Mouse (Mus musculus) lung, embryonic 14.5 days (tissue): Measurements from ENCODE around the gene Gsap. TPM values are rescaled to one million over a fixed set of nuclear protein-coding genes. Genes with fewer than 3 reads are reported as not detected.

Experiments used
- ATAC-seq: fragments of 200-750 bp; cut with Nextera tagmentation; 2 replicates; pipeline ENCODE4 v1.8.0; 2017; ENCODE audit warnings: mild to moderate bottlenecking, moderate TSS enrichment, moderate library complexity; ENCODE audit not compliant: insufficient read depth
- DNase-seq: peaks from one replicate; pipeline ENCODE4 v3.0.0-alpha.2; 2015
- H3K27ac ChIP-seq: fragments of 300-500 bp; sonication (generic); 2 replicates; pipeline ENCODE4 v1.5.1; 2014; ENCODE audit warnings: low read depth, mild to moderate bottlenecking, moderate library complexity
- H3K27me3 ChIP-seq: fragments of 300-500 bp; sonication (generic); 2 replicates; pipeline ENCODE4 v1.6.1; 2014; ENCODE audit warnings: low read length, control low read depth; ENCODE audit not compliant: insufficient read depth
- H3K36me3 ChIP-seq: fragments of 300-500 bp; sonication (generic); 2 replicates; pipeline ENCODE4 v1.6.1; 2014; ENCODE audit warnings: control low read depth; ENCODE audit not compliant: insufficient read depth
- H3K4me1 ChIP-seq: fragments of 300-500 bp; sonication (generic); 2 replicates; pipeline ENCODE4 v1.6.1; 2014; ENCODE audit warnings: antibody characterized with exemption, control low read depth; ENCODE audit not compliant: insufficient read depth
- H3K4me2 ChIP-seq: fragments of 300-500 bp; sonication (generic); 2 replicates; pipeline ENCODE4 v1.6.1; 2014; ENCODE audit warnings: mild to moderate bottlenecking
- H3K4me3 ChIP-seq: fragments of 300-500 bp; sonication (generic); 2 replicates; pipeline ENCODE4 v1.5.1; 2014; ENCODE audit warnings: low read depth, low read length
- H3K9ac ChIP-seq: fragments of 300-500 bp; sonication (generic); 2 replicates; pipeline ENCODE4 v1.6.1; 2014
- H3K9me3 ChIP-seq: fragments of 300-500 bp; sonication (generic); 2 replicates; pipeline ENCODE4 v1.6.1; 2016; ENCODE audit warnings: low read depth, low read length, control low read depth
- CTCF ChIP-seq: IDR thresholded peaks from 2 replicates; pipeline ENCODE4 v1.5.1; 2016; ENCODE audit warnings: antibody characterized with exemption, low read depth
- WGBS: fragments of 180-500 bp; shearing (Covaris S2); extraction: QIAGEN DNeasy Blood & Tissue Kit; methylation state at CpG from one replicate; pipeline ENCODE4 v1.1.7; 2014; 5-methylcytosine and 5-hydroxymethylcytosine counted together
- polyA plus RNA-seq: library from polyadenylated mRNA; unstranded; fragments of >200 nt; fragmentation: Nextera tagmentation; extraction: Ambion mirVana; gene quantifications from 2 replicates; pipeline ENCODE4 v1.2.1, GENCODE M21; 2014

Gene Gsap
- polyA plus RNA-seq, 1 experiment from 2014 or later: 2.0 TPM

DNA sequence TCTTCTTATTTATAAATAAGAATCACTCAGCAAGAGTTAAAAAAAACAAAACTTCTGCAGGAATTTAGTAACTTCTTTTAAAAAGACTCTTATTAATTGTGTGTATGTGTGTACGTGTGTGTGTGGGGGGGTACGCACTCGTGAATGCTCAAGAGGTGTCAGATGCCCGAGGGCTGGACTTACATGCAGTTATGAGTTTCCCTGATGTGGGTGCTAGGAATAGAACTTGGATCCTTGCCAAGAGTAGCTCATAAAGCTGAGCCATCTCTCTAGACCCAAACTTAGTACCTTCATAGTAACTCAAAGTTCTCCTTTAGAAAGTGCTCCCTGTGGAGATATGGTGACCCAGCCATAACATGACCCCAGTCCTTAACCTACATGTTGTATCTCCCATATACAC lies 20.0 kb downstream of the Gsap start:
- Histone ChIP-seq H3K27me3 (no peaks in the 10 kb centered on the region), H3K9me3 (no peaks in the 10 kb centered on the region), H3K4me3 (no peak overlapping the region), H3K36me3 (no peaks in the 10 kb centered on the region), H3K9ac (no peak overlapping the region), H3K27ac (no peak overlapping the region), H3K4me2 (no peak overlapping the region), H3K4me1 (no peaks in the 10 kb centered on the region)
- no peak for ATAC-seq
- no peak for TF ChIP-seq CTCF
- DNase-seq: no peak
- 53% methylated on average over 4 of the region's 4 CpGs for WGBS

DNA sequence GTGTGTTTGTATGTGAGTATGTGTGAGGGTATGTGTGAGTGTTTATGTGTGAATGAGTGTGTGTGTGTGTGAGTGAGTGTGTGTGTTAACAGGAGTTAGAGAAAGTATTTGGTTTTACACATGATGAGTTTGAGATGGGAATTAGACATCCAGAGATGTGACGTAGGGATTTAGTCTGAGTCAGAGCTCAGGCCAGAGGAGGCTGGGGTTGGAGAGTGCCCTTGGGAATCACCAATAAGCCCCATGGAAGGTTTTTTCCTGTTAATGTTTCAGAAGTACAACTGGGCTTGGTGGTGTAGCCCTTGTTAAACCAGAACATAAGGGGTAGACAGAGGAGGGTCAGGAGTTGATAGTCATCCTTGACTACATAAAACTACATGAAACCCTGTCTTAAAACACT lies 25.4 kb downstream of the Gsap start:
- TF ChIP-seq CTCF: no peak

DNA sequence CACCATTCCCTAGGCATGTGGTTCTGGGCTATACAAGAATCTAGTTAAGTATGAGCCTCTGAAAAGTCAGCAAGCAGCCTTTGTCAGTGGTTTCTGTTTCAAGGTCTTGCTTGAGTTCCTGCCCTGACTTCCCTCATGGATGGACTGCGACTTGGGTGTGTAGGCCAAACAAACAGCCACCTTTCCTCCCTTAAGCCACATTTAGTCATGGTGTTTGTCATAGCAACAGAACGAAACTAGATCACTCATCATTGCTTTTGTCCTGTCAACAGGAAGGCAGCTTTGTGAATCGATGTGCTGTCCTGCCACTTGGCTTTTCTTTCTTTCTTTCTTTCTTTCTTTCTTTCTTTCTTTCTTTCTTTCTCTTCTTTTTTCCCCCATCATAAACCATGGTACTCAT lies 26.9 kb downstream of the Gsap start:
- H3K4me1 ChIP-seq: no peaks in the 10 kb centered on the region
- H3K9ac ChIP-seq: no peak overlapping the region
- no peaks in the 10 kb centered on the region for H3K36me3 ChIP-seq
- 80% methylated on average over 3 of the region's 3 CpGs for WGBS
- H3K27ac ChIP-seq: no peak overlapping the region
- ATAC-seq: no peak
- no peaks in the 10 kb centered on the region for H3K9me3 ChIP-seq
- no peak overlapping the region for H3K4me2 ChIP-seq
- TF ChIP-seq CTCF: no peak
- no peaks in the 10 kb centered on the region for H3K27me3 ChIP-seq
- no peak for DNase-seq
- no peak overlapping the region for H3K4me3 ChIP-seq

More for the DNA sequence above, 25.4 kb downstream of the Gsap start:
- DNase-seq: no peak
- Histone ChIP-seq H3K9ac (no peak overlapping the region), H3K27me3 (no peaks in the 10 kb centered on the region), H3K36me3 (no peaks in the 10 kb centered on the region), H3K4me2 (no peak overlapping the region), H3K9me3 (no peaks in the 10 kb centered on the region), H3K4me3 (no peak overlapping the region), H3K27ac (no peak overlapping the region), H3K4me1 (no peaks in the 10 kb centered on the region)
- no peak for ATAC-seq
- WGBS: 72% methylated on average over 1 of the region's 1 CpGs

DNA sequence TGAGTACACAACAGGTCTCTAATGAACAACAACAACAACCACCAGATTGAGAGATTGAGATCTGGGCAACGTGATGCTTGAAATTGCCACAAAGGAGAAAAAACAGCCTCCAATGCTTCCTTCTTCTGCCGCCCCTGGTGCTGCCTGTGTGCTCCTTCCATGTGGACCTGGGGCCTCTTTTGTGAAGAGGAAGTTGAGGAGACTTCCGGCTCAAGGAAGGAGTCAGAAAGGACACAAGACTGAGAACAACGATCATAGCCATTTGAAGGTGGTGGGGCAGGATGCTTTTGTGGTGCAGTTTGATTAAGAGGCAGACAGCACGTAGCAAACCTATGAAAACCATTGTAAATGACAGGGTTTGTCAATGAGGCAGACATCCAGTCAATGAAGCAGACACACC lies 27.7 kb downstream of the Gsap start:
- Histone ChIP-seq H3K27ac (no peak overlapping the region), H3K36me3 (no peaks in the 10 kb centered on the region), H3K9me3 (no peaks in the 10 kb centered on the region), H3K9ac (no peak overlapping the region), H3K27me3 (no peaks in the 10 kb centered on the region), H3K4me2 (no peak overlapping the region), H3K4me3 (no peak overlapping the region), H3K4me1 (no peaks in the 10 kb centered on the region)
- TF ChIP-seq CTCF: no peak
- WGBS: 78% methylated on average over 5 of the region's 5 CpGs
- no peak for DNase-seq
- ATAC-seq: no peak

DNA sequence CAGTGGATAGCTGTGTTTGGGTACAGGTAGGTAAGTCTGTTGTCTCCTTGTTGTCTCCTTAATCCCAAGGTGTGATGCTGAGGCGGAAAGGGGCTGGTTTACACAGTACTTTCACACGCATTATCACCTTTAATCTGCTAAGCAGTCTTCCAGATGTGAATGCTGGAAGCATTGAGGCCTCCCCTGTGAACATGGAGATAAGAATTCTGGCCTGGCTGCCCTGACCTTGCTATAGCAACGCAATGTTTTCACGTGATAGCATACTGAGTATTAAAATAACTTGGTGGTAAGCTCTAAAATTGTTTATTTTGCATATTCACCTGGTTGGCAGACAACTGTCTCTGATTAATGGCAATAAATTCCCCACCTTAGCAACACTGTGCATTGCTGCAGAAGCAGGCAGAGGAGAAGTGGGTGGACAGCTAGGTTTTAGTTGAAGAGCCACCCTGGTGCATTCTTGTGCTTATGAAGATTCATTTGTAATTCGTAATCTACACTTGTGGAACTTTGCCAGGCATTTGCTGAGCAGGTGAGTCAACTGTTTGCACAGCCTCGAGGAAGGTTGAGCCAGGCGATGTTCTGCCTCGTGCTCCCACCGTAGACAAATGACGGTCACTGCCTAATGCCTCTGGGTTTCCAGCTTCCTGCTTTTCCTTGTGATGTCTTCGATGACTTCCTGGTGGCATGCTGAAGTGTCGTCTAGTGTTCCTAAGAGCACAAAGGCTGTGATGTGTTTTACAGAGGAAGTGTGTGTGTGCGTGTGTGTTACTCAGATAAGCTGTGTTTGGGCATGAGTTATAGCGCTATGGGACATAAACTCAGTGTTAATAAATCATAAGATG lies 31.6 kb downstream of the Gsap start:
- no peaks in the 10 kb centered on the region for H3K4me1 ChIP-seq
- peak; percentile 76; the same call in 1 of the 2 replicates for ATAC-seq
- H3K27me3 ChIP-seq: no peaks in the 10 kb centered on the region
- no peak overlapping the region for H3K9ac ChIP-seq
- H3K36me3 ChIP-seq: no peaks in the 10 kb centered on the region
- H3K4me3 ChIP-seq: no peak overlapping the region
- H3K4me2 ChIP-seq: no peak overlapping the region
- H3K27ac ChIP-seq: no peak overlapping the region
- H3K9me3 ChIP-seq: no peaks in the 10 kb centered on the region
- WGBS: 38% methylated on average over 14 of the region's 14 CpGs
- peak; percentile 59 for DNase-seq
- TF ChIP-seq CTCF: no peak

DNA sequence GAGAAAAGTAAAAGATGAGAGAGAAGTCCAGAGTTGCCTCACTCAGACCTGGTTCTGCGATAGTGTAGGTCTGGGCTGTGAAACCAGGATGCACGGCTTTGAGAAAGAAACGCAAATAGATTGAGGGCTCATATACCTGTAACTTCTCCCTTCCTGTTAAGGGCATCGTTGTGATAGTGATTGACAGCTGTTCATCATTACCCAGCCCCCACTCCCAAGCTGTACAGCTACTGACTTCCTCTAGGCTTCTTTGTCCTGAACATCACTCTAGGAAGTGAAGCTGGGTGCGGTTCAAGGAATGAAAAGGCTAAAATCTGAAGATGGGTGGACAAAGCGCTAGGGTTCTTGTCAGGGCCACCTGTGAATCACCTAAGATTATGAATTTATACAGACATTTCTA lies 46.8 kb downstream of the Gsap start:
- 92% methylated on average over 6 of the region's 6 CpGs for WGBS
- no peaks in the 10 kb centered on the region for H3K27me3 ChIP-seq
- no peaks in the 10 kb centered on the region for H3K4me1 ChIP-seq
- ATAC-seq: no peak
- no peak for TF ChIP-seq CTCF
- H3K9me3 ChIP-seq: no peaks in the 10 kb centered on the region; the same call in 1 of the 2 replicates
- no peak for DNase-seq
- H3K36me3 ChIP-seq: no peaks in the 10 kb centered on the region
- no peak overlapping the region for H3K4me3 ChIP-seq
- H3K4me2 ChIP-seq: no peak overlapping the region
- no peak overlapping the region for H3K9ac ChIP-seq
- no peak overlapping the region for H3K27ac ChIP-seq

DNA sequence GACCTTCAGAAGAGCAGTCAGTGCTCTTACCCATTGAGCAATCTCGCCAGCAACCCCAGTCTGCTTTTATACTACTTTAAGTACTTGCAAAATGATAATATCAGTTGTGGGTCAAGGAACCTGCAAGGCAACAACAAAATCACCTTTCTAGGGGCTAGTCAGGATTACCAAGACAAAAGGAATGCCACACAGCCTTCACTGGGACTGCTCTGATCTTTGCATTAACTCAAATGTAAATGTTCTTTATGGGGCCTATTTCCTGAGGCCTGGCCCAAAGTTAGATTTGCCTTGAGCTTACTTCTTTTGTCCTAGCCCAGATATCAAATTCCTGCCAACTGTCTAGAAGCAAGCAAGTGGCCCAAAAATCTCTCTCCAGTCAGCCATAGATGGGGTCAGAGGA lies 58.5 kb downstream of the Gsap start:
- TF ChIP-seq CTCF: no peak
- H3K9ac ChIP-seq: no peak overlapping the region
- no peaks in the 10 kb centered on the region; the same call in 1 of the 2 replicates for H3K4me1 ChIP-seq
- ATAC-seq (no peak), DNase-seq (no peak)
- no peaks in the 10 kb centered on the region for H3K36me3 ChIP-seq
- H3K4me3 ChIP-seq: no peak overlapping the region
- H3K4me2 ChIP-seq: no peak overlapping the region
- H3K27me3 ChIP-seq: no peaks in the 10 kb centered on the region
- no peak overlapping the region for H3K27ac ChIP-seq
- 84% methylated on average over 1 of the region's 1 CpGs for WGBS
- no peaks in the 10 kb centered on the region for H3K9me3 ChIP-seq
